Mouse (Mus musculus): Measurements from ENCODE around the gene Hist1h1d. TPM values are rescaled to one million over a fixed set of nuclear protein-coding genes. Genes with fewer than 3 reads are reported as not detected.

Hist1h1d gene
- polyA plus RNA-seq (2012; rRNA removed) = 0.39 and 0.51 TPM in 2 replicates

DNA sequence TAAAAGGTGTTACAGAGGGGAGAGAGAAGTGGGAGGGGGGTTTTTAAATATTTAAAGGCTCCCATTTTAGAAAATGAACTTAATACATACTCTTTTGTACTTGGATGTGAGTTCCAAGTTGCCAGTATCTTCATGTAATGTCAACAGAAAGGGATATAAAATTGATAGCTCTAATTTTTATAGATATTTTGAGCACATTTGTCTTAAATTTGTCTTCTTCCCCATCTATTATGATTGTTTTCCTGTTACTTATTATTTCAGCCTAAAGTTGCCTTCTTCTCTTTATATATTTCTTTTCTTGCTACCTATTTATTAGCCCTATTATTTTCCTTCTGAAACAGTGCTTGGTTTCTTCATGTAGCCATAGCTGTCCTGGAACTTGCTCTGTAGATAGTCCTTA, at the start of gene Hist1h1d:
Hist1h1d (plus strand) TSS at position 301 of the 400 bp plus-strand sequence.
- TF ChIP-seq POLR2A (IDR thresholded peaks at IDR 0.05; ENCODE audit: borderline replicate concordance, extremely low read depth, insufficient read depth, insufficient read length, poor library complexity, severe bottlenecking) = no peak
- TF ChIP-seq CTCF (IDR thresholded peaks at IDR 0.05; ENCODE audit: borderline replicate concordance, extremely low read depth, insufficient read depth, insufficient read length) = no peak
- DNase-seq (ENCODE audit: low read depth) = no peak

DNA sequence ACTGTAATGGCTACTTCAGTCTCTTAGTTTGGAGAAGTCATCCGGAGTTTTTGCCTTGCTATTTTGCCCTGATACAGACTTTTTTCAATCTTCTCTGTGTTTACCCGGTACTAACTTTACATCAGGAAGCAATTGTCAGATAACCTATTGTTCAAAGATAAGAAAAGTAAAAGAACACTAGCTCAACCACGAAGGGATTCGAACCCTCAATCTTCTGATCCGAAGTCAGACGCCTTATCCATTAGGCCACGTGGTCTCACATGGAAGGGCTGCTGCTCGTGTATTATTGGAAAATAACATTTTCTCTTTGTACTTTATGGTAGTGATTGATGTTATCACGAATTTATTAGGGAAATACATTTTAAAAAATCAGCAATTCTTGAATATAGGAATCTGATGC, 49.3 kb upstream of the Hist1h1d start:
- TF ChIP-seq POLR2A (IDR thresholded peaks at IDR 0.05; ENCODE audit: borderline replicate concordance, extremely low read depth, insufficient read depth, insufficient read length, poor library complexity, severe bottlenecking) = no peak
- TF ChIP-seq CTCF (IDR thresholded peaks at IDR 0.05; ENCODE audit: borderline replicate concordance, extremely low read depth, insufficient read depth, insufficient read length) = no peak
- peak; percentile 65 for DNase-seq (ENCODE audit: low read depth)

DNA sequence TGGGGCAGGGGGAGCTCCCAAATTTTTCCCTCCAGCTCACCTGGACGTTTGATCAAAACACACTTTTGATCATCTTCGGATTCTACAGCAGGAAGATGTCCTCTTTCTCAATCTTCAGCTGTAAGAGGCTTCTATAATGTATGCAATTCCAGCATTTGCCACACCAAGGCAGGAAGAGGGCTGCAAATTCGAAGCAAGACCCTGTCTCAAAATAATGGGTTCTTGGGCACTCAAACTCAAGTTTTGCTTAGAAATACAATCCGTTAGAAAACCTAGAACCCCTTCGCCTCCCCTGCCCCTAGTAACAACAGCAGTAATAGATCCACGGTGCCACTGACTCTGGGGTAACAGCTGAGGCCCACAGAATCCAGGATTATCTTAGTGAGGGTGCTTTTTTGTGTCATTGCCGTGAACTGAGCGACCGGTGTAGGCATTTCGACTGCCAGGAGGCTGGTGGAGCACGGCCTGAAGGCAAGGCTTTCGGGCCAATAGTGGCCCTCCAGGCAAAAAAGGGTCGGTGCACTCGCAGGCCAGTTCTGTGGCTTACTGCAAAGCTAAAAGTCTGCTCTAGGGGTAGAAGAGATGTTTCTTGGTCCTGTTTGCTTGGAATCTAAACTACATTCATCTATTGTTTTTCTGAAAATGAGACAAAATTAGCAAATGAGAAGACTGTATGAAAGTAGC, 47.3 kb upstream of the Hist1h1d start:
- no peak for TF ChIP-seq POLR2A (IDR thresholded peaks at IDR 0.05; ENCODE audit: borderline replicate concordance, extremely low read depth, insufficient read depth, insufficient read length, poor library complexity, severe bottlenecking)
- no peak for DNase-seq (ENCODE audit: low read depth)

DNA sequence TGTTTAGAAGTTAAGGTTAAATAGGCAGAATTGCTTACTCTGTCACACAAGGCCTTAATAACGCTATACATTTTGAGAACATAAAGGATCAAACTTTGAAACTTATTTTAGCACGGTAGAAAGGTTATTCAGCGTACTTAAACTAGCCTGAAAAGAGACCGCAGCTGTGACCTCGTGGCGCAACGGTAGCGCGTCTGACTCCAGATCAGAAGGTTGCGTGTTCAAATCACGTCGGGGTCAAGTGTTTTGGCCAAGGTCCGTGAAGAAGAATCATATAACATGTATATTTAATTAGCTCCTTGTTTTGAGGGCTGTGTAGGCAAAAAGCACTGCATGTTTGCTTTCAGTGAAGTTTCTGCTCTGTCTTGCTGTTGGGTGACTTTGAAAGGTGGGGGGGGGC, 46.7 kb upstream of the Hist1h1d start:
- no peak for TF ChIP-seq CTCF (IDR thresholded peaks at IDR 0.05; ENCODE audit: borderline replicate concordance, extremely low read depth, insufficient read depth, insufficient read length)
- TF ChIP-seq POLR2A (IDR thresholded peaks at IDR 0.05; ENCODE audit: borderline replicate concordance, extremely low read depth, insufficient read depth, insufficient read length, poor library complexity, severe bottlenecking) = no peak
- DNase-seq (ENCODE audit: low read depth) = no peak

DNA sequence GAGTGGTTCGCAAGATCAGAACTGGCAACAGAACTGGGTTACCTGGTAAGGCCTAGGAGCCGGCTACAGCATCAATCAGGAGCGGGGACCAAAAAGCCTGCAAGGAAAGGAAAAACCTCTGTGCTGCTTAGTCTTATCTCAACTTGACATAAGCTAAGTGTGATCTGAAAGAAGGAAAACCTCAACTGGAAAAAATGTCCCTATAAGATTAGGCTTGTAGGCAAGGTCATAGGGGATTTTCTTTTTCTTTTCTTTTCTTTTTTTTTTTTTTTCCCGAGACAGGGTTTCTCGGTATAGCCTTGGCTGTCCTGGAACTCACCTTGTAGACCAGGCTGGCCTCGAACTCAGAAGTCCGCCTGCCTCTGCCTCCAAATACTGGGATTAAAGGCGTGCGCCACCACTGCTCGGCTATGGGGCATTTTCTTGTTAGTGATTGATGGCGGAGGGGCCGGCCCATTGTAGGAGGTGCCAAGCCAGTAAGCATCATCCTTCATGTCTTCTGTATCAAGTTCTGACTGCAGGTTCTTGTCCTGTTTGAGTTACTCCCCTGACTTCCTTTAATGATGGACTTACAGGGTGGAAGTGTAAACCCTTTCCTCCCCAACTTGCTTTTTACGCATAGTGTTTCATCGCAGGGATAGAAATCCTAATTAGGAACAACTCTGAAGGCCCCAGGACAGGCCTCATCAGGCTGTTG, 46.1 kb upstream of the Hist1h1d start:
- TF ChIP-seq POLR2A (IDR thresholded peaks at IDR 0.05; ENCODE audit: borderline replicate concordance, extremely low read depth, insufficient read depth, insufficient read length, poor library complexity, severe bottlenecking) (no peak), CTCF (IDR thresholded peaks at IDR 0.05; ENCODE audit: borderline replicate concordance, extremely low read depth, insufficient read depth, insufficient read length) (no peak)
- no peak for DNase-seq (ENCODE audit: low read depth)

DNA sequence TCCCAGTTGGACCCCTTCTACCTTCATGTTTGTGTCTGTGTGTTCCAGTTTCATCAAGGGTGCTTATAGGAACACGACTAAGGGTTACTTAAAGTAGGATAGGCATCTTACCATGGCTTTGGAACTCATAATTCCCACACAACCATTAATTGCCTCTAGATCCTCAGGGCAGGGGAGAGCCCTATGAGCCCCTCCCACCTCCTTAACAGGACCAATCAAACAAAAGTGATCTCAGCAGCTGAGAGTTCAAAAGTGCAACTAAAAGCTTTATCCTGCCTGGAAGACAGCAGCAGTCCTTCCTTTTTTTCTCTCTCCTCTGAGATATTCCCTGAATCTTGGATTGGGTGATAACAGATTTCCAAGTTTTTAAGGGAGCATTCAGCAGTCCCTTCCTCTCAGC, 42.9 kb upstream of the Hist1h1d start:
- no peak for TF ChIP-seq POLR2A (IDR thresholded peaks at IDR 0.05; ENCODE audit: borderline replicate concordance, extremely low read depth, insufficient read depth, insufficient read length, poor library complexity, severe bottlenecking)
- no peak for TF ChIP-seq CTCF (IDR thresholded peaks at IDR 0.05; ENCODE audit: borderline replicate concordance, extremely low read depth, insufficient read depth, insufficient read length)
- no peak for DNase-seq (ENCODE audit: low read depth)

DNA sequence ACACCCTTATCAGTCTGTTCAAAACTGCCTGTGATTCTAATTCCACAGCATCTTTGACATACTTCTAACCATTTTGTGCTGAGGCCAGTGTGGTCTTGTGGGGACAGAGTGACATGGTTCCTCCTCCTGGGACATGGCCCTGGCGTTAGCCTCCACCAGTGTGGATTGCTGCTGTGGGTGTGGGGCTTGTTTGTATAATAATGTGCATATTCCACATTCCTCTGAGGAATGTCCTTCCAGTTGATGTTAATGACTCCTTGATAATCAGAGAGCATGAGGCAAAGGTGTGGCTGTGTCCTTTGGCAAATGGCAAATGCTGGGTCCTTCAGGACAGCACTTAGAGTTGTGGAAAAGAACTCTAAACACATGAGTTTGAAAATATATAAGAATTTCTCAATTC, 39.5 kb upstream of the Hist1h1d start:
- no peak for DNase-seq (ENCODE audit: low read depth)
- TF ChIP-seq POLR2A (IDR thresholded peaks at IDR 0.05; ENCODE audit: borderline replicate concordance, extremely low read depth, insufficient read depth, insufficient read length, poor library complexity, severe bottlenecking) (no peak), CTCF (IDR thresholded peaks at IDR 0.05; ENCODE audit: borderline replicate concordance, extremely low read depth, insufficient read depth, insufficient read length) (no peak)

DNA sequence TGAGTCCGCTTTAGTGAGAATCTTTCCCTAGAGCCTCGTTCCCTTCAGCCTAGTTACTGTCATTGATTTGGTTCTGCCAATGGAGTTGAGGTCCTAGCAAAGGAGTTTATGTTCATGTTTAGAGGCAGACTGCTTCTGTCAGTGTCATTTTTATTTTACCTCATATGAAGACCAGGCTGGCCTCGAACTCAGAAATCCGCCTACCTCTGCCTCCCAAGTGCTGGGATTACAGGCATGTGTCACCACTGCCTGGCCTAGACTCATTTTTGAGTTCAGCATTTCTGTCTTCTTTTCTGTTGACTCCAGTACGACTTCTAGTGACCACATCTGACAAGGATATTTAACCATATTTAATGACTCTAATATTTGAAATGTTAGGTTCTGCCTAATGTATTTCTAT, 37.8 kb upstream of the Hist1h1d start:
- TF ChIP-seq POLR2A (IDR thresholded peaks at IDR 0.05; ENCODE audit: borderline replicate concordance, extremely low read depth, insufficient read depth, insufficient read length, poor library complexity, severe bottlenecking) (no peak), CTCF (IDR thresholded peaks at IDR 0.05; ENCODE audit: borderline replicate concordance, extremely low read depth, insufficient read depth, insufficient read length) (no peak)

DNA sequence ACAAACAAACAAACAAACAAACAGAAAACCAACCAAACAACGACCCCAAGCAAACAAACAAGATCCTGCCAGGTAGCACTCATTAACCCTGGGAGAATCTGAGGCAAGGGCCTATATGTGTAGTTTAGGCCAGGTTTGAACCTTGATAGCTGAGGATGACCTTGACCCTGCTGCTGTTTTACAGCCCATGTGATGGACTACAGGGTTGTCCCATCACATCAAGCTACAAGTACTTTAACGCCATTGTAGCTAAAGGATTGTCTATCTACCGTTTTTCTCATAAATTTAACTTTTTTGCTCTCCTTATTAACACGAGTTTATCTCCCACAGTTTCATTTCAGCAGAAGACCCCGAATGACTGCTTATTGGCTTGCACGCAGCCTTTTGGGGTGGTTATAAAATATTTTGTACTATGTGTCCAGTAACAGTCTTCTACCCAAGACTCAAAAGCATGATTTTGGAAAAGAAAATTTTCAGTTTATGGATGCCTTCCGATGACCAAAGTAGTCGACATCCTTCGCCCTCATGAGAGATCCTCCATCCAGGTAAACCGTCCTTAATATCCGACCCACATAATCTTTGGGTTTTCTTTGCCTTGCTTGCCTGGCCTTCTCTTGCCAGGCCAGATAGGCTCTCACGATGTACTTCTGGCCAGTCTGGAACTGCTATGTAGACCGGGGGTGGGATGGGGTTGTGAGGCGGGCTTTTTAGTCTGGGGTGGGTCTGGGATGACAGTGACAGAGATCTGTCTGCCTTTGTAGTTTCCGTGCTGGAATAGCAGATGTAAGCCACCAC, 37.0 kb upstream of the Hist1h1d start:
- TF ChIP-seq POLR2A (IDR thresholded peaks at IDR 0.05; ENCODE audit: borderline replicate concordance, extremely low read depth, insufficient read depth, insufficient read length, poor library complexity, severe bottlenecking) (no peak), CTCF (IDR thresholded peaks at IDR 0.05; ENCODE audit: borderline replicate concordance, extremely low read depth, insufficient read depth, insufficient read length) (no peak)
- no peak for DNase-seq (ENCODE audit: low read depth)

More for the DNA sequence above, 37.8 kb upstream of the Hist1h1d start:
- no peak for DNase-seq (ENCODE audit: low read depth)

DNA sequence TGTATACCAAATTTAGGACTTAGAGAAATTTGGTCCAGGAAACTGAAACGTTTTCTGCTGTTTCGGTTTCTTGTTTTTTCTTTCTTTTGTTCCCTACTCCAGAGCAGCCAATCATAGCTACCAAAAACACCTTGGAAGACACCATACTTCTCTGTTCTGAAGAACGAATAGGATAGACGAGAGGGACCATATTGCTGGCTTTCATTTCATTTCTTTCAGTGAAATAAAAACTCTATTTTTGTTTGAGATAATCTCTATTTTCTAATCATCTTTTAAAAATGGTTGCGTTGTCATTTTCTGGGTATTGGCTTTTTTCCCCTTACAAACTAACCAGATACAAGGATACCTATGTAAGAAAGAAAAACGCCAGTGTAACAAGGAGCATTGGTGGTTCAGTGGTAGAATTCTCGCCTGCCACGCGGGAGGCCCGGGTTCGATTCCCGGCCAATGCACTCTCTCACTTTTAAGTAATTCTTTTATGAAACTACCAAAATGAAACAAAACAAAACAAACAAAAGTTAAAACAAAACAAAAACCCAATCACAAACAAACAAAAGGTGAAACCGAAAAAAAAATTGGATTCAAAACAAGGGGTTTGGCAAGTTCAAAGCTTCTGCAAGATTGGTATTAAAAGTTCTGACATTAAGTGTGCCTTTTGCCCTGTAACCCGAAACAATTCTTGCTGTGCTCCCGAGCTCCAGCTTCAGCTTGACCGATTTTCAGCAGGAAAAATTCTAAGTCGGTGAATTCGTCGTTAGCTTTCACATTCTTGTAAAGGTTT, 36.0 kb upstream of the Hist1h1d start:
- TF ChIP-seq POLR2A (IDR thresholded peaks at IDR 0.05; ENCODE audit: borderline replicate concordance, extremely low read depth, insufficient read depth, insufficient read length, poor library complexity, severe bottlenecking) (no peak), CTCF (IDR thresholded peaks at IDR 0.05; ENCODE audit: borderline replicate concordance, extremely low read depth, insufficient read depth, insufficient read length) (no peak)

More for the DNA sequence above, 36.0 kb upstream of the Hist1h1d start:
- peak; percentile 89 for DNase-seq (ENCODE audit: low read depth)

Measured in brain, embryonic 14.5 days (tissue).